Mouse (Mus musculus) lung, postnatal 14 days (tissue): Measurements from ENCODE around the gene Gm10260.

Experiments used
- DNase-seq: peaks from one replicate; pipeline ENCODE4 v3.0.0; 2021

Gm10260 gene

GRCm38 (mm10) chr13:97760532-97760931 is at the start of gene Gm10260:
Gene Gm10260 (minus strand): TSS chr13:97760632.
- no peak for DNase-seq

- DNase-seq = no peak
Measured at GRCm38 (mm10) chr13:97809828-97810227, 49.4 kb upstream of the Gm10260 start.

GRCm38 (mm10) chr13:97805907-97806306 is 45.5 kb upstream of the Gm10260 start:
- DNase-seq = no peak

GRCm38 (mm10) chr13:97802386-97802785 is 42.0 kb upstream of the Gm10260 start:
- no peak for DNase-seq

- no peak for DNase-seq
Measured at GRCm38 (mm10) chr13:97797462-97797861, 37.0 kb upstream of the Gm10260 start.

- no peak for DNase-seq
Measured at GRCm38 (mm10) chr13:97794780-97795179, 34.3 kb upstream of the Gm10260 start.

GRCm38 (mm10) chr13:97793932-97794331 is 33.5 kb upstream of the Gm10260 start:
- no peak for DNase-seq

GRCm38 (mm10) chr13:97791664-97792063 is 31.2 kb upstream of the Gm10260 start:
- no peak for DNase-seq

- no peak for DNase-seq
Measured at GRCm38 (mm10) chr13:97789782-97790450, 29.5 kb upstream of the Gm10260 start.

GRCm38 (mm10) chr13:97785167-97785835 is 24.9 kb upstream of the Gm10260 start:
- DNase-seq = no peak

- DNase-seq = no peak
Measured at GRCm38 (mm10) chr13:97783423-97784143, 23.2 kb upstream of the Gm10260 start.

GRCm38 (mm10) chr13:97782063-97782462 is 21.6 kb upstream of the Gm10260 start:
- DNase-seq = no peak

- peak; percentile 12 for DNase-seq
Measured at GRCm38 (mm10) chr13:97781637-97782036, 21.2 kb upstream of the Gm10260 start.

- DNase-seq = no peak
Measured at GRCm38 (mm10) chr13:97780556-97780955, 20.1 kb upstream of the Gm10260 start.

- DNase-seq = no peak
Measured at GRCm38 (mm10) chr13:97779657-97780445, 19.4 kb upstream of the Gm10260 start.

- no peak for DNase-seq
Measured at GRCm38 (mm10) chr13:97778698-97779194, 18.3 kb upstream of the Gm10260 start.

- DNase-seq = no peak
Measured at GRCm38 (mm10) chr13:97777667-97778066, 17.2 kb upstream of the Gm10260 start.

- DNase-seq = peak; percentile 60
Measured at GRCm38 (mm10) chr13:97776702-97777101, 16.3 kb upstream of the Gm10260 start.

GRCm38 (mm10) chr13:97775907-97776306 is 15.5 kb upstream of the Gm10260 start:
- no peak for DNase-seq

- peak; percentile 25 for DNase-seq
Measured at GRCm38 (mm10) chr13:97774740-97775425, 14.5 kb upstream of the Gm10260 start.

- no peak for DNase-seq
Measured at GRCm38 (mm10) chr13:97769205-97769604, 8.8 kb upstream of the Gm10260 start.

- DNase-seq = no peak
Measured at GRCm38 (mm10) chr13:97768803-97769202, 8.4 kb upstream of the Gm10260 start.
